Mouse (Mus musculus): ENCODE measurements around the gene Mtg2.

The Mtg2 gene

GRCm38 (mm10) chr2:180070481-180071453, at the start of gene Mtg2:
Mtg2 (plus strand) TSS chr2:180070588.
- in situ Hi-C loops (cut with MboI, MseI), result no loop called here

DNA sequence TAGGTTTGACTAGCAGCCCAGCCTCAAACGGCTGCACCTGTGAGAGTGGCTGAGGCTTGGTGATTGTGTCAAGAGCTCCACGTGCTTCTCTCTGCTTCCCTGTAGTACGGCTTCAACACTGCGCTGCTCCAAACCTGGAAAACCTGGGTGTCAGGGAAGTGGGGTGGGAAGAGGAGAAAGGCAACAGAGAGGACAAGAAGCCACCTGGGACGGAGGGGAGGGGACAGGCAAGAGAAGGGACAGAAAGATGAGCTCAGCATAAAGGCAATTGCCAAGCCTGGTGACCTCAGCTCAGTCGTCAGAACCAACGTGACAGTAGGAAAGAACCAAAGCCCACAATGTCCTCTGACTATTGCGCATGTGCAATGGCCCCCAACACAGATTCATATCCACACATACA, 49.5 kb upstream of the Mtg2 start:
- in situ Hi-C loops (cut with MboI, MseI), result loop anchor here (10.0 kb wide), 1 partner anchor 46 kb away; the partner anchor contains the start of gene Taf4

GRCm38 (mm10) chr2:180022751-180023150, 47.6 kb upstream of the Mtg2 start:
- in situ Hi-C loops (cut with MboI, MseI), result loop anchor here (10.0 kb wide), 1 partner anchor 48 kb away; the partner anchor contains the start of gene Taf4

GRCm38 (mm10) chr2:180024401-180025098, 45.8 kb upstream of the Mtg2 start, which contains the start of gene Lsm14b:
Lsm14b (plus strand) TSS chr2:180024987.
- in situ Hi-C loops (cut with MboI, MseI), result loop anchor here (10.0 kb wide), 1 partner anchor 50 kb away; the partner anchor contains the start of gene Taf4

DNA sequence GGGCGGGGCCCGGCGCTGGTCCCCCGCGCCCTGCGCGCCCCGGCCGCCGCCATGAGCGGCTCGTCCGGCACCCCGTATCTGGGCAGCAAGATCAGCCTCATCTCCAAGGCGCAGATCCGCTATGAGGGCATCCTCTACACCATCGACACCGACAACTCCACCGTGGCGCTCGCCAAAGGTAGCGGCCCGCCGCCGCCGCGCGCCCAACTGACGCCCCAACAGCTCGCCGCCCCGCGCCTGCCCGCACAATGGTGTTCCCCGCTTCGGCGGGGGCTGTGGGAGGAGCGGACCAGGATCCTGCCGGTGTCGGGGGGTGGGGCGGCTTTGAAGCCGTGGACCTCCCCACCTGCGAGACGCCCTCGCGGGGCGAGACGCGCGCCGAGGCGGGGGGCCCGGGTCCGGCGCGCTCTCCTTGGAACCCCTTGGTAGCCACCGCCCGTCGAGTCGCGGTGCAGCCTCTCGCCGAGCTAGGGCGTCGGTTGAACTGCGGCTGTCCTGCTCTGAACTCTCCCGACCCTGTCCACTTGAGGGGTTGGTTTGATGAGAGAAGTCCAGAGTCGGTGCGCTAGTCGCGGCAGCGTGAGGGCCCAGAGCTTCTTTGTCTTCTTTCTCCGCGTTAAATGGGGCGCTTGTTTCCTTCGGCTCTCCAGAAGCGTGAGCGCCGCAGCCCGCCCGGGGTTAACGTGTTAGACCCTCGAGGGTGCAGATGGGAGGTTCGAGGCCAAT, 45.1 kb upstream of the Mtg2 start:
- in situ Hi-C loops (cut with MboI, MseI), result loop anchor here (10.0 kb wide), 1 partner anchor 50 kb away; the partner anchor contains the start of gene Taf4

DNA sequence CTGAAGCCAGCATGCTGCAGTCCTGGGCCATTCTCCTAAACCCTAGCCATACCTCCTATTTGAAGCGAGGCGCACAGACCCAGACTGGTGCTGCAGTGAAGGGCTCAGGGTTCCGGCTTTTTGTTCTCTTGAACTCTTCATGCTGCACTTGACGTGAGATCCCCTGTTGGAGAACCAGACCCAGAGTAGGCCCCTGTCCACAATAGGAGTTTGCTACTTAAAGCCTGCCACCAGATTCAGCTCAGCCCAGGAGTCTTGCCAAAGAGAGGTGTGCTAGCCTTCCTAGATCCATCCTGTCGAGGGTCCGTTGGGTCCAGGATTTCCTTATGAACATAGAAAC, 44.6 kb upstream of the Mtg2 start:
- in situ Hi-C loops (cut with MboI, MseI), result loop anchor here (10.0 kb wide), 1 partner anchor 51 kb away; the partner anchor contains the start of gene Taf4

DNA sequence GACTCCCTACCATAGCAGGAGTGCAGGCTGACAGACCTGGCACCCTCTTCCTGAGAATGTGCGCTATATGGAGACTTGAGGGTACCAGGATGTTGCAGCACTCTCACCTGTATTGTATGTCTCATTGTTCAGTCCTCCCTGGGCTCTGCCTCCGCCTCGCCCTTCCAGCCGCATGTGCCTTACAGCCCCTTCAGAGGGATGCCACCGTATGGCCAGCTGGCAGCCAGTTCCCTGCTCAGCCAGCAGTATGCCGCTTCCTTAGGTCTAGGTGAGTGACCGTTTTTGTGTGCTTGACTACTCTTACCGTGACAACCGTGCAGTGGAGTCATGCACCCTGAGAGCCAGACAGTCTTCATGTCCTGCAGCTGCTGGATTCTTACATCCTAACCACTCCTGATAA, 42.6 kb upstream of the Mtg2 start:
- in situ Hi-C loops (cut with MboI, MseI), result loop anchor here (10.0 kb wide), 1 partner anchor 53 kb away; the partner anchor contains the start of gene Taf4

GRCm38 (mm10) chr2:180031270-180031669, 39.1 kb upstream of the Mtg2 start:
- in situ Hi-C loops (cut with MboI, MseI), result no loop called here

DNA sequence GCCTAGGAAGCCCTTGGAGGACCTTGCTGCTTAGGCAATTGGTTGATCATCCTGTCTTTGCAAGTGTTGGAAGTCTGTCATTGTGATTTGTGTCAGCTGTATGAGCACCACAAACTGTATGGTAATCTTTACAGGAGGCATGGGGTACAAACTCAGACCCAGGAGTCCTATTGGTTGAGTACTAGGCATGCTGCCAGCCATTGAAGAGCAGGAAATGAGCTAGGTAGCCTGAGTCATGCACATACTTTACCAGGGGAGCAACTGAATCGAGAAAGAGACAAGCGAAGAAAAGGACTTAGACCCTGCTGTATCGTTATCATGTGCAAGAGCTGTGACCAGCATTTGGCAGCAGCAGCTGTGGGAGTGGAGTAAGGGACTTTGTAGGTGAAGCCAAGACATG, 37.5 kb upstream of the Mtg2 start:
- in situ Hi-C loops (cut with MboI, MseI), result no loop called here

GRCm38 (mm10) chr2:180033956-180034355, 36.4 kb upstream of the Mtg2 start:
- in situ Hi-C loops (cut with MboI, MseI), result no loop called here

- in situ Hi-C loops (cut with MboI, MseI), result no loop called here
These were observed 35.6 kb upstream of the Mtg2 start for GRCm38 (mm10) chr2:180034753-180035152.

GRCm38 (mm10) chr2:180040406-180040805, 30.0 kb upstream of the Mtg2 start:
- in situ Hi-C loops (cut with MboI, MseI), result no loop called here

DNA sequence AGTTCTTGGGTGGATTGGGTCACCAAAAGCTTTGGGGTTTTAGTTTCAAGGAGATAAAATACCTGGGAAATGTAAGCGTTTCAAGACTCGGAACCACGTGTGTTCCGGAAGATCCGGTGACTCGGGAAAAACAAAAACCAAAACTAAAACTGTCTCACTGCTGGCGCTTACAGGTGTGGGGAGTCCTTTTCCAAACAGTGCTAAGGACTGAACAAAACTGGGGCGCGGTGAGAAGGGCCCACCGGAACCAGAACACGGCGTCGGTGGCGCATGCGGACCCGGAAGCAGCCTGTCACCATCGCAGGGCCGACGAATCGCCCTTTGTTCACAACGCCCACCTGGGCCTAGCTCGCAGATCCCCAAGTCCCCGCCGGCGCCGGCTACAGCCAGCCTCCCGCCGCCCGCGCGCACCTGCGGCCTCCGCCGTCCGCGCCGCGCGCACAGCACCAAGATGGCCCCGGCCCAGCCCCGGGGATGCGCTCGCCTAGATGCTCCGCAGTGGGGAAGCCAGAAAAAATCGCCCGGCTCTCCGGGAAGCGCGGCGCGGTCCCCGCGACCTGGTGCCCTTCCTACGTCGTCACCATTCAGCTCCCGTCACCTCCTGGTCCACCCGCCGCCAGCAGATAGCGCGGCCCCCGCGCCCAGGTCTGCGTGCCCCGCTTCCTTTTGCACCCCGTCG, 28.7 kb upstream of the Mtg2 start:
- in situ Hi-C loops (cut with MboI, MseI), result no loop called here

DNA sequence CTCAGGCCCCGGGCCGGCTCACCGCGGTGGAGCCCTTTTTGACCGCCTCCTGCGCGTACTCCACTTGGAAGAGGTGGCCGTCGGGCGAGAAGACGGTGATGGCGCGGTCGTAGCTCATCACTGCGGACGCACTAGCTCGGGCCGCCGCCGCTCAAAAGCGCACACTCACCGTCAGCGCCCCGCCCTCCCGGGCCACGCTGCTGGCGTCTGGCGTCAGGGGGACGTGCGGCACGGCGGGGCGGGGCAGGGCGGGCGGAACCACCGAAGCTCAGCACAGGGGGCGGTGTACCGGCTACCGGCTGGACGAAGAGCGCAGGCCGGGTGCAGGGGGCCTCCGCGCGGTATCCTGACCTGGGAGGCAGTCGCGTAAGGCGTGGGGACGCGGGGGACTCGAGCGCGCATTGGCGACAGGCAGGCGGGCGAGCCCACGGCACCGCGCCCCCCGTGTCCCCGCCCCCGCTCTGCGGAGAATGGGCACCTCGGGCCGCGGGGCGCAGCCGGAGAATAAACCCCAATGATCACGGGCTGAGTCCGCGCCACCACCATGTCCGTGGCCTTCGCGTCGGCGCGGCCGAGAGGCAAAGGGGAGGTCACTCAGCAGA, 28.0 kb upstream of the Mtg2 start, which contains the start of the genes Psma7 and Ss18l1:
Gene Psma7, minus strand, starts transcription at position 178 of the 602 bp plus-strand sequence.
Gene Ss18l1, plus strand, starts transcription at position 254 of the 602 bp plus-strand sequence.
- in situ Hi-C loops (cut with MboI, MseI), result no loop called here

- in situ Hi-C loops (cut with MboI, MseI), result no loop called here
These were observed 27.4 kb upstream of the Mtg2 start for GRCm38 (mm10) chr2:180042858-180043515.

GRCm38 (mm10) chr2:180045283-180045682, 25.1 kb upstream of the Mtg2 start:
- in situ Hi-C loops (cut with MboI, MseI), result loop anchor here (5.0 kb wide), 1 partner anchor 128 kb away; no protein-coding TSS in a partner anchor

DNA sequence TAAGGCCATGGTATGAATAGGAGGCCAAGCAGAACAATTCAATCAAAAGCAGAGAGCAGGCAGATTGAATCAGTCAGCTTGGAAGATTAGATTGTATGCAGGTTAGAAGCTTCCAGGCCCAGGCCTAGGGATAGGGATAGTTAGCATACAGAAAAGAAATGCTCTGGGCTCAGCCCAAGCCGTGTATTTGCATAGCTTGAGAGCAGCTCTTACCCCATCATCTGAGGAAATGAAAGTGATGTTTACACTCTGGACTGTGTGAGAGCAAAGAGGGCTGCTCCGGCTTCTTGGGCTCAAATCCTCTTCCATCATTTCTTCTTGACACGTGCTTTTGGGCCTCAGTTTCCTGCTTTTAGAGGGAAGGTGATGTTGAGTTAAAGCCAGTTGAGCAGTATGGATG, 22.8 kb upstream of the Mtg2 start:
- in situ Hi-C loops (cut with MboI, MseI), result loop anchor here (5.0 kb wide), 1 partner anchor 130 kb away; no protein-coding TSS in a partner anchor

DNA sequence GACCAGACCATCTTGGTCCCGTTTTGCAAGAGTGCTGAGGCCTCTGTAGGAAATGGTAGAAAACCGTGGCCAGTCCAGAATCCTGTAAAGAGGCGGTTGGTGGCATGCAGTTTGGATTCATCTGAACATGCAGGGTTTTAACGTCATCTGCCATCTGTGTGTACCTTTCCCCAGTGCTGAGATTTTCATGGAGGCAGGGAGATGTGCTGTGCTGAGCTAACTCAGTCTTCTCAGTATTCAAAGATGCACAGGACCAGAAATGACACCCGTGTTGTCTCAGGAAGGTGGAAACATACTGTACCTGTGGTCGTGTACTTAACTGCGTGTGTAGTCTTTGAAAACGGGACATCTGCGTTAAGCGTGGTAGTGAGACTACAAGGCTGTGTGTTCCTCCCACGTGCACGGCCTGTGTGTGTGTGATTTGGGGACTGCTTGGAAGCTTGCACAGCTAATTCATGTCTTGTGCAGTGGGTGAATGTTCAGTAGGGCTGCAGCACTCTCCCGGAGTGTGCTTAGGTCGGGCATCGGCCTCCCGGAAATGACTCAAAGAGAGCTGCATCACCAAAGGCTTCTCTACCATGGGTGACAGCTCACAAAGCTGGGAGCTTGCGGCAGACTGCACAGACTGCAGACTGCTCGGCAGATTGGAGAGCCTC, 22.3 kb upstream of the Mtg2 start:
- in situ Hi-C loops (cut with MboI, MseI), result loop anchor here (5.0 kb wide), 1 partner anchor 131 kb away; no protein-coding TSS in a partner anchor

- in situ Hi-C loops (cut with MboI, MseI), result no loop called here
These were observed 19.4 kb upstream of the Mtg2 start for GRCm38 (mm10) chr2:180050986-180051385.

All from regulatory T cell (primary cell).